Mouse (Mus musculus) hindbrain, postnatal 0 days (tissue): Measurements from ENCODE around the gene Atp11a. TPM values are rescaled to one million over a fixed set of nuclear protein-coding genes. Genes with fewer than 3 reads are reported as not detected.

Experiments used
- ATAC-seq: fragments of 200-750 bp; cut with Nextera tagmentation; 2 replicates; pipeline ENCODE4 v1.8.0; 2017; ENCODE audit warnings: mild to moderate bottlenecking, moderate TSS enrichment, moderate library complexity
- DNase-seq: peaks from one replicate; pipeline ENCODE4 v3.0.0-alpha.2; 2015; ENCODE audit warnings: low spot score
- H3K27ac ChIP-seq: fragments of 300-500 bp; sonication (generic); 2 replicates; pipeline ENCODE4 v1.5.1; 2014; ENCODE audit warnings: mild to moderate bottlenecking
- H3K27me3 ChIP-seq: fragments of 300-500 bp; sonication (generic); 2 replicates; pipeline ENCODE4 v1.6.1; 2014; ENCODE audit warnings: low read length, mixed read lengths; ENCODE audit not compliant: insufficient read depth
- H3K36me3 ChIP-seq: fragments of 300-500 bp; sonication (generic); 2 replicates; pipeline ENCODE4 v1.6.1; 2014; ENCODE audit warnings: low read length, mixed read lengths; ENCODE audit not compliant: insufficient read depth
- H3K4me1 ChIP-seq: fragments of 300-500 bp; sonication (generic); 2 replicates; pipeline ENCODE4 v1.6.1; 2014; ENCODE audit warnings: antibody characterized with exemption, low read length, mixed read lengths; ENCODE audit not compliant: insufficient read depth
- H3K4me2 ChIP-seq: fragments of 300-500 bp; sonication (generic); 2 replicates; pipeline ENCODE4 v1.6.1; 2014; ENCODE audit warnings: low read depth, mild to moderate bottlenecking, low read length, moderate library complexity, mixed read lengths
- H3K4me3 ChIP-seq: fragments of 300-500 bp; sonication (generic); 2 replicates; pipeline ENCODE4 v1.5.1; 2014; ENCODE audit warnings: low read length
- H3K9ac ChIP-seq: fragments of 300-500 bp; sonication (generic); replicated peaks from 2 replicates; pipeline ENCODE4 v1.6.1; 2014; ENCODE audit warnings: mild to moderate bottlenecking, low read length, moderate library complexity, mixed read lengths
- H3K9me3 ChIP-seq: fragments of 300-500 bp; sonication (generic); 2 replicates; pipeline ENCODE4 v1.6.1; 2016; ENCODE audit warnings: low read length, mixed read lengths
- CTCF ChIP-seq: IDR thresholded peaks from 2 replicates; pipeline ENCODE4 v1.5.1; 2016; ENCODE audit warnings: antibody characterized with exemption, control low read depth, low read depth
- WGBS: fragments of 180-500 bp; shearing (Covaris S2); extraction: QIAGEN DNeasy Blood & Tissue Kit; methylation state at CpG from one replicate; pipeline ENCODE4 v1.1.7; 2014; 5-methylcytosine and 5-hydroxymethylcytosine counted together
- polyA plus RNA-seq: library from polyadenylated mRNA; unstranded; fragments of >200 nt; fragmentation: Nextera tagmentation; extraction: Ambion mirVana; gene quantifications from 2 replicates; pipeline ENCODE4 v1.2.1, GENCODE M21; 2015
- total RNA-seq: library from RNA; depleted of rRNA; stranded (reverse); fragments of >200 nt; gene quantifications from 2 replicates; pipeline ENCODE4 v1.2.3, GENCODE M21; 2014

The Atp11a gene
- total and polyA plus RNA-seq, 2 experiments from 2014 or later = 12.5 to 48.8 TPM

GRCm38 (mm10) chr8:12775302-12775975 lies 18.6 kb downstream of the Atp11a start:
- no peaks in the 10 kb centered on the region for H3K36me3 ChIP-seq
- DNase-seq (no peak), ATAC-seq (no peak)
- H3K9ac ChIP-seq = no peak overlapping the region
- no peak overlapping the region for H3K4me2 ChIP-seq
- H3K27ac ChIP-seq = no peak overlapping the region
- WGBS = 77% methylated on average over 9 of the region's 9 CpGs
- no peak overlapping the region for H3K4me3 ChIP-seq
- no peaks in the 10 kb centered on the region for H3K9me3 ChIP-seq
- no peak for TF ChIP-seq CTCF
- H3K4me1 ChIP-seq = 0 out of 2 replicates have a peak, but pooled peaks cover 3% of the 10 kb centered on the region
- no peaks in the 10 kb centered on the region for H3K27me3 ChIP-seq

- no peak for DNase-seq
- no peaks in the 10 kb centered on the region for H3K27me3 ChIP-seq
- H3K36me3 ChIP-seq = no peaks in the 10 kb centered on the region
- H3K4me1 ChIP-seq = 0 out of 2 replicates have a peak, but pooled peaks cover 3% of the 10 kb centered on the region
- no peak overlapping the region for H3K27ac ChIP-seq
- no peaks in the 10 kb centered on the region for H3K9me3 ChIP-seq
- 72% methylated on average over 10 of the region's 10 CpGs for WGBS
- no peak for TF ChIP-seq CTCF
- H3K9ac ChIP-seq = no peak overlapping the region
- no peak overlapping the region for H3K4me3 ChIP-seq
- H3K4me2 ChIP-seq = no peak overlapping the region
- ATAC-seq = no peak
These were observed 19.4 kb downstream of the Atp11a start for GRCm38 (mm10) chr8:12776166-12776565.

GRCm38 (mm10) chr8:12777171-12777570 lies 20.4 kb downstream of the Atp11a start:
- TF ChIP-seq CTCF = no peak
- Histone ChIP-seq H3K27ac (no peak overlapping the region), H3K27me3 (no peaks in the 10 kb centered on the region), H3K4me2 (no peak overlapping the region), H3K4me1 (0 out of 2 replicates have a peak, but pooled peaks cover 3% of the 10 kb centered on the region), H3K36me3 (no peaks in the 10 kb centered on the region), H3K4me3 (no peak overlapping the region), H3K9ac (no peak overlapping the region), H3K9me3 (no peaks in the 10 kb centered on the region)
- no peak for ATAC-seq
- 66% methylated on average over 5 of the region's 5 CpGs for WGBS
- no peak for DNase-seq

- no peak overlapping the region for H3K4me3 ChIP-seq
- TF ChIP-seq CTCF = no peak
- H3K9me3 ChIP-seq = no peaks in the 10 kb centered on the region
- no peaks in the 10 kb centered on the region for H3K36me3 ChIP-seq
- no peak overlapping the region for H3K27ac ChIP-seq
- no peak for DNase-seq
- H3K9ac ChIP-seq = no peak overlapping the region
- no peaks in the 10 kb centered on the region for H3K27me3 ChIP-seq
- no peak overlapping the region for H3K4me2 ChIP-seq
- ATAC-seq = no peak
- 0 out of 2 replicates have a peak, but pooled peaks cover 3% of the 10 kb centered on the region for H3K4me1 ChIP-seq
- WGBS = 87% methylated on average over 4 of the region's 4 CpGs
These were observed 22.7 kb downstream of the Atp11a start for GRCm38 (mm10) chr8:12779541-12779940.

- Histone ChIP-seq H3K4me2 (no peak overlapping the region), H3K4me1 (no peaks in the 10 kb centered on the region), H3K9me3 (no peaks in the 10 kb centered on the region), H3K27ac (no peak overlapping the region), H3K36me3 (no peaks in the 10 kb centered on the region), H3K27me3 (no peaks in the 10 kb centered on the region), H3K4me3 (no peak overlapping the region), H3K9ac (no peak overlapping the region; the same call in 1 of the 2 replicates)
- WGBS = 55% methylated on average over 8 of the region's 8 CpGs
- no peak for ATAC-seq
- no peak for TF ChIP-seq CTCF
- DNase-seq = no peak
These were observed 28.7 kb downstream of the Atp11a start for GRCm38 (mm10) chr8:12785508-12785907.

- no peak for DNase-seq
- Histone ChIP-seq H3K4me2 (no peak overlapping the region), H3K4me1 (no peaks in the 10 kb centered on the region), H3K9me3 (no peaks in the 10 kb centered on the region), H3K9ac (no peak overlapping the region), H3K27me3 (no peaks in the 10 kb centered on the region), H3K4me3 (no peak overlapping the region), H3K27ac (no peak overlapping the region), H3K36me3 (no peaks in the 10 kb centered on the region)
- TF ChIP-seq CTCF = no peak
- 70% methylated on average over 14 of the region's 14 CpGs for WGBS
- ATAC-seq = no peak
These were observed 29.6 kb downstream of the Atp11a start for GRCm38 (mm10) chr8:12786261-12786957.

- Histone ChIP-seq H3K4me1 (no peaks in the 10 kb centered on the region), H3K27me3 (no peaks in the 10 kb centered on the region), H3K9ac (no peak overlapping the region), H3K9me3 (no peaks in the 10 kb centered on the region), H3K4me3 (no peak overlapping the region), H3K27ac (no peak overlapping the region), H3K36me3 (no peaks in the 10 kb centered on the region), H3K4me2 (no peak overlapping the region)
- WGBS = 42% methylated on average over 7 of the region's 12 CpGs
- ATAC-seq = no peak
- no peak for TF ChIP-seq CTCF
- no peak for DNase-seq
These were observed 30.1 kb downstream of the Atp11a start for GRCm38 (mm10) chr8:12786958-12787301.
